In the genomic region with DNA sequence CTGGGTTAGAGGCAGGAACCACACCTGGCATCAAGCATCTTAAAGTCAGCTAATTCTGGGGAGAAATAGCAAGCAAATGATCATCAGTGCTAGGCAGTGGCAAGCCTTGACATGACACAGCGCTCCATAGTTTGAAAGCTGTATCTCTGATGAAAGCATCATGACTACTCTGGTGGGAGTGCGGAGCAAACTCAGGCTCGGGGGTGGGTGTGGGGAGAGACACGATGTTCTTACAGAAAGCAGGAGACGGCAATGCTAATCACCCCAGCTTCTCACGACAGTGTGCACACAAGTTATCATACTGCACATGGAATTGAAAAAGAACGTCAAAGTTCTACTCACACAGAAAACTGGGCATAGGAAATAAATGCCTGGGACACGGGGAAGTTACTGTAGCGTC, we compare ENCODE assay signal across 15 mouse cellular contexts. TPM values are rescaled to one million over a fixed set of nuclear protein-coding genes. Genes with fewer than 3 reads are reported as not detected.
A peak's percentile ranks its signal among the peaks of the same experiment; 100 is the strongest.
DNase-seq lines count a peak whose midpoint lies in the region.
"Had no signal": no experiment of that assay in that cellular context is flagged by ENCODE, and none has a peak within 500 bp of the region (broad histone marks: within the 10 kb centered on the region; RNA-seq: fewer than 3 reads in every experiment).

No protein-coding gene starts in this region.

- DNase-seq in frontal cortex, adult 2 months (ENCODE audit: extremely low spot score in 1 of 2, low spot score in 1 of 2): peak; percentile 45 to 61
- no peak for DNase-seq in frontal cortex, postnatal 25 days (ENCODE audit: low spot score in 2 of 2)
- DNase-seq in layer of hippocampus, adult 9-11 months: peak; percentile 36
- no peak for DNase-seq in layer of hippocampus, adult 8-10 months (ENCODE audit: low spot score in 2 of 2)
- peak; percentile 63 for DNase-seq in right cerebral cortex, adult 18-20 months
- DNase-seq in right cerebral cortex, postnatal 4 days: no peak
- peak; percentile 23 to 55 for DNase-seq in left cerebral cortex, postnatal 14 days (ENCODE audit: low spot score in 2 of 2)
- no peak for DNase-seq in cerebellum, adult 11 months
- DNase-seq: adrenal gland, postnatal 10 days; cerebellum, adult 18-20 months; cerebellum, adult 9-11 months; cerebellum, postnatal 36 days; gastrocnemius, postnatal 25 days; heart, postnatal 10 days; heart, postnatal 4 days had no signal

- intact Hi-C loops in left cerebral cortex, postnatal 14 days (cut with DNase I): no loop called here

RNA-seq across cellular contexts. Expression of a gene that starts 45.7 kb away (rescaled TPM):
- polyA plus RNA-seq in frontal cortex, adult 2 months (2012; rRNA removed): 48.4 and 54.6 TPM in 2 replicates
- total RNA-seq in layer of hippocampus, adult 8-10 months (2022): 100 to 1,000 TPM in 3 of 4 experiments, 10 to 100 TPM in 1; 84.8 to 111 (median 103) TPM
- total RNA-seq in left cerebral cortex, postnatal 14 days (2021): 10 to 100 TPM; 91.2 to 95.9 TPM

Comparison
In these comparisons a context has a peak if more than half of its experiments do, and no peak if none do; other contexts are left out.
1. DNase-seq: peak in frontal cortex, adult 2 months (2 of 2), layer of hippocampus, adult 9-11 months (single experiment), right cerebral cortex, adult 18-20 months (single experiment) and left cerebral cortex, postnatal 14 days (2 of 2); none in frontal cortex, postnatal 25 days (0 of 2), layer of hippocampus, adult 8-10 months (0 of 2), right cerebral cortex, postnatal 4 days (single experiment) and cerebellum, adult 11 months (single experiment).